Mouse (Mus musculus) cerebellum, adult 2 months (tissue): ENCODE measurements around the gene Rbms2.

Experiments used
- CTCF ChIP-seq: fragments of 200-500 bp; IDR thresholded peaks from 2 replicates; pipeline ENCODE4 v1.5.1; 2011; ENCODE audit warnings: low read depth, mild to moderate bottlenecking, control low read depth, low read length, moderate library complexity, borderline replicate concordance; ENCODE audit not compliant: insufficient read depth
- POLR2A ChIP-seq: fragments of 200-500 bp; IDR thresholded peaks from 2 replicates; pipeline ENCODE4 v1.6.1; 2011; ENCODE audit warnings: low read length, control low read depth, borderline replicate concordance; ENCODE audit not compliant: insufficient read depth

DNA sequence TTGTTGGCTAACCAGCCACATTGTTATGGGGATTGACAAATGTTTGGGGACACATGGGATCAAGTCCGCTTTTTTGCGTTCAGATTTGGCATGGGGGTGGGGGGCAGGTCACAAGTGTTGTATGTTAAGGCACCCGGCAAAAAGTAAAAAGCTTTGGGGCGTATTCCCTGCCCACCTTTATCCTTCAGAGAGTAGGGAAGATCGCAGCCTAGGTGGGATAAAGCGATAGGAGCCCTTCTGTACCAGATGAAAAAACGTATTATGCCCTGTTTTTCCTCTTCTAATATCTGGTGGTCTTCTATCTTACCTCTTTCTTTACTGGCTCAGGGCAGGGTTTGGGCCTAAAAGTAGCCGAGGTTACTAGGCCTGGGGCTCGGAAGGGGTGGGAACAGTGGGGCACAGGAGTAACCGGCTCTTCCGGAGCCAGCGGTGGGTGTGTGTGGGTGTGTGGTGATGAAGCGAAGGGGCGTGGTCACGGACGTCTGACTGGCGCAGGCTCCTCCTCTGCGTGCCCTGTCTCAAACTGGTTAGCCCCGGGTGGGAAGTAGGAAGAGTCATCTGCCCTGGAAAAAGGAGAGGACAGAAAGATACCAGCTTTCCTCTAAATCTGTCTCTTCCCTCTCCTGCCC lies 85.6 kb downstream of the Rbms2 start:
- TF ChIP-seq POLR2A (no peak), CTCF (no peak)
